Mouse (Mus musculus) lung, adult 2 months (tissue): ENCODE measurements at regions not wholly inside any gene's neighbourhood (a gene's known extent, or its start where the extent isn't known, plus 50 kb on each side); places are given as distances from the start of the nearest gene placed in this dataset.

Experiments
- DNase-seq: peaks from one replicate; pipeline ENCODE4 v3.0.0; 2022
- H3K4me1 ChIP-seq: fragments of 200-500 bp; 2 replicates; pipeline ENCODE4 v1.6.1; 2011; ENCODE audit warnings: low read length; ENCODE audit not compliant: control insufficient read depth, insufficient read depth
- H3K4me3 ChIP-seq: fragments of 200-500 bp; replicated peaks from 2 replicates; pipeline ENCODE3; 2011; ENCODE audit warnings: low read depth, mild to moderate bottlenecking, control low read depth, low read length; ENCODE audit errors: extremely low read depth
- CTCF ChIP-seq: fragments of 200-500 bp; IDR thresholded peaks from 2 replicates; pipeline ENCODE4 v1.5.1; 2011; ENCODE audit warnings: mild to moderate bottlenecking, low read length, control low read depth; ENCODE audit not compliant: insufficient read depth
- POLR2A ChIP-seq: fragments of 200-500 bp; IDR thresholded peaks from 2 replicates; pipeline ENCODE4 v1.6.1; 2011; ENCODE audit warnings: low read depth, mild to moderate bottlenecking, control low read depth, low read length, borderline replicate concordance; ENCODE audit errors: extremely low read depth
- WGBS: fragments of 180-500 bp; shearing (Covaris S2); methylation state at CpG from one replicate; pipeline ENCODE4 v1.1.7; 2018; 5-methylcytosine and 5-hydroxymethylcytosine counted together

GRCm38 (mm10) chr13:79057424-79057823, 857.9 kb upstream of the Nr2f1 start:
- no peak for DNase-seq
- Histone ChIP-seq H3K4me3 (no peak overlapping the region), H3K4me1 (no peaks in the 10 kb centered on the region)
- 79% methylated on average over 1 of the region's 1 CpGs for WGBS
- TF ChIP-seq CTCF (no peak), POLR2A (no peak)

- DNase-seq: no peak
- no peak for TF ChIP-seq POLR2A
- no peak for TF ChIP-seq CTCF
- Histone ChIP-seq H3K4me3 (no peak overlapping the region), H3K4me1 (no peaks in the 10 kb centered on the region)
Observed at GRCm38 (mm10) chr13:79054481-79054880, 854.9 kb upstream of the Nr2f1 start.

- 80% methylated on average over 1 of the region's 1 CpGs for WGBS
- H3K4me3 ChIP-seq: no peak overlapping the region
- no peak for DNase-seq
- H3K4me1 ChIP-seq: no peaks in the 10 kb centered on the region
- TF ChIP-seq POLR2A (no peak), CTCF (no peak)
Observed at GRCm38 (mm10) chr13:79053428-79053827, 853.9 kb upstream of the Nr2f1 start.

GRCm38 (mm10) chr13:79047240-79047639, 847.7 kb upstream of the Nr2f1 start:
- TF ChIP-seq CTCF: no peak
- no peak for TF ChIP-seq POLR2A
- 90% methylated on average over 1 of the region's 1 CpGs for WGBS
- Histone ChIP-seq H3K4me1 (no peaks in the 10 kb centered on the region), H3K4me3 (no peak overlapping the region)
- DNase-seq: no peak

GRCm38 (mm10) chr13:79044657-79045056, 845.1 kb upstream of the Nr2f1 start:
- 53% methylated on average over 5 of the region's 5 CpGs for WGBS
- DNase-seq: no peak
- Histone ChIP-seq H3K4me1 (no peaks in the 10 kb centered on the region), H3K4me3 (no peak overlapping the region)
- TF ChIP-seq CTCF: no peak
- TF ChIP-seq POLR2A: no peak

- H3K4me1 ChIP-seq: no peaks in the 10 kb centered on the region
- no peak overlapping the region for H3K4me3 ChIP-seq
- no peak for TF ChIP-seq POLR2A
- TF ChIP-seq CTCF: no peak
- no peak for DNase-seq
Observed at GRCm38 (mm10) chr13:79037883-79038282, 838.3 kb upstream of the Nr2f1 start.

- no peak for TF ChIP-seq CTCF
- TF ChIP-seq POLR2A: no peak
- 71% methylated on average over 2 of the region's 2 CpGs for WGBS
- DNase-seq: no peak
- no peaks in the 10 kb centered on the region for H3K4me1 ChIP-seq
- no peak overlapping the region for H3K4me3 ChIP-seq
Observed at GRCm38 (mm10) chr13:79035276-79035675, 835.7 kb upstream of the Nr2f1 start.

- no peaks in the 10 kb centered on the region for H3K4me1 ChIP-seq
Observed at GRCm38 (mm10) chr13:79029974-79030373, 830.4 kb upstream of the Nr2f1 start.

GRCm38 (mm10) chr13:79027877-79028760, 828.6 kb upstream of the Nr2f1 start:
- TF ChIP-seq CTCF (0 out of 2 replicates have a peak, but pooled peaks have one; percentile 26), POLR2A (no peak)
- WGBS: 44% methylated on average over 4 of the region's 4 CpGs
- Histone ChIP-seq H3K4me3 (no peak overlapping the region), H3K4me1 (no peaks in the 10 kb centered on the region)
- no peak for DNase-seq

More at GRCm38 (mm10) chr13:79029974-79030373, 830.4 kb upstream of the Nr2f1 start:
- TF ChIP-seq CTCF: no peak
- TF ChIP-seq POLR2A: no peak
- no peak for DNase-seq
- no peak overlapping the region for H3K4me3 ChIP-seq

- Histone ChIP-seq H3K4me1 (no peaks in the 10 kb centered on the region), H3K4me3 (no peak overlapping the region)
- DNase-seq: no peak
- TF ChIP-seq CTCF (no peak), POLR2A (no peak)
- WGBS: 65% methylated on average over 1 of the region's 1 CpGs
Observed at GRCm38 (mm10) chr13:79025645-79026044, 826.1 kb upstream of the Nr2f1 start.
